Mouse (Mus musculus): ENCODE results near the gene Zp3. TPM values are rescaled to one million over a fixed set of nuclear protein-coding genes. Genes with fewer than 3 reads are reported as not detected.

The Zp3 gene
- polyA plus RNA-seq, 1 experiment from 2014 or later = not detected

Other genes starting within 250 kb of the Zp3 start
- gene Tmem120a, start 235.7 kb upstream of the Zp3 start, polyA plus RNA-seq (2015; fragmentation: Nextera tagmentation; extraction: Ambion mirVana) = 70.1 and 72.7 TPM in 2 replicates
- 0.34 TPM in 1 of 2 replicates, not detected in the other for gene Styxl1, start 201.7 kb upstream of the Zp3 start, polyA plus RNA-seq (2015; fragmentation: Nextera tagmentation; extraction: Ambion mirVana)
- 563 and 580 TPM in 2 replicates for gene Mdh2, start 201.6 kb upstream of the Zp3 start, polyA plus RNA-seq (2015; fragmentation: Nextera tagmentation; extraction: Ambion mirVana)
- gene Srrm3, start 173.2 kb upstream of the Zp3 start, polyA plus RNA-seq (2015; fragmentation: Nextera tagmentation; extraction: Ambion mirVana) = 91.4 and 124 TPM in 2 replicates
- gene Hspb1, start 92.2 kb upstream of the Zp3 start, polyA plus RNA-seq (2015; fragmentation: Nextera tagmentation; extraction: Ambion mirVana) = 6.8 and 7.1 TPM in 2 replicates
- gene Ywhag, start 45.5 kb upstream of the Zp3 start, polyA plus RNA-seq (2015; fragmentation: Nextera tagmentation; extraction: Ambion mirVana) = 627 and 632 TPM in 2 replicates
- gene Ssc4d, start 5.6 kb upstream of the Zp3 start, polyA plus RNA-seq (2015; fragmentation: Nextera tagmentation; extraction: Ambion mirVana) = 1.0 and 1.4 TPM in 2 replicates
- gene Dtx2, start 14.7 kb downstream of the Zp3 start, polyA plus RNA-seq (2015; fragmentation: Nextera tagmentation; extraction: Ambion mirVana) = 28.5 and 28.8 TPM in 2 replicates
- 0.05 TPM in 1 of 2 replicates, not detected in the other for gene Upk3b, start 58.4 kb downstream of the Zp3 start, polyA plus RNA-seq (2015; fragmentation: Nextera tagmentation; extraction: Ambion mirVana)
- not detected in 2 replicates for gene Upk3bl, start 74.4 kb downstream of the Zp3 start, polyA plus RNA-seq (2015; fragmentation: Nextera tagmentation; extraction: Ambion mirVana)
- gene Rasa4, start 103.8 kb downstream of the Zp3 start, polyA plus RNA-seq (2015; fragmentation: Nextera tagmentation; extraction: Ambion mirVana) = 13.7 and 16.4 TPM in 2 replicates
- 242 TPM in 2 replicates for gene Polr2j, start 136.5 kb downstream of the Zp3 start, polyA plus RNA-seq (2015; fragmentation: Nextera tagmentation; extraction: Ambion mirVana)
- gene Lrwd1, start 156.0 kb downstream of the Zp3 start, polyA plus RNA-seq (2015; fragmentation: Nextera tagmentation; extraction: Ambion mirVana) = 31.7 and 33.8 TPM in 2 replicates
- 23.0 and 23.6 TPM in 2 replicates for gene Alkbh4, start 156.0 kb downstream of the Zp3 start, polyA plus RNA-seq (2015; fragmentation: Nextera tagmentation; extraction: Ambion mirVana)
- 30.6 and 31.0 TPM in 2 replicates for gene Orai2, start 190.6 kb downstream of the Zp3 start, polyA plus RNA-seq (2015; fragmentation: Nextera tagmentation; extraction: Ambion mirVana)
- 68.4 and 70.2 TPM in 2 replicates for gene Prkrip1, start 218.9 kb downstream of the Zp3 start, polyA plus RNA-seq (2015; fragmentation: Nextera tagmentation; extraction: Ambion mirVana)

Measured in midbrain, embryonic 13.5 days (tissue).